Mouse (Mus musculus) gastrocnemius, postnatal 4 days (tissue): ENCODE results near the gene Prepl. TPM values are rescaled to one million over a fixed set of nuclear protein-coding genes. Genes with fewer than 3 reads are reported as not detected.
A peak's percentile ranks its signal among the peaks of the same experiment; 100 is the strongest.

Experiments
- DNase-seq, 2 experiments: peaks; one replicate each; pipeline ENCODE4 v3.0.0; 2021 to 2022; ENCODE audit warnings: low spot score in 2 of 2, mixed read lengths in 2 of 2
- total RNA-seq, 2 experiments: library from RNA; stranded (reverse); gene quantifications; 2 replicates each; pipeline ENCODE4 v1.2.3; 2021

Gene Prepl
- total RNA-seq, 2 experiments from 2014 or later, result 179 to 185 TPM

GRCm38 (mm10) chr17:85024237-85024636 is 65.8 kb downstream of the Prepl start:
- no peak for DNase-seq

DNA sequence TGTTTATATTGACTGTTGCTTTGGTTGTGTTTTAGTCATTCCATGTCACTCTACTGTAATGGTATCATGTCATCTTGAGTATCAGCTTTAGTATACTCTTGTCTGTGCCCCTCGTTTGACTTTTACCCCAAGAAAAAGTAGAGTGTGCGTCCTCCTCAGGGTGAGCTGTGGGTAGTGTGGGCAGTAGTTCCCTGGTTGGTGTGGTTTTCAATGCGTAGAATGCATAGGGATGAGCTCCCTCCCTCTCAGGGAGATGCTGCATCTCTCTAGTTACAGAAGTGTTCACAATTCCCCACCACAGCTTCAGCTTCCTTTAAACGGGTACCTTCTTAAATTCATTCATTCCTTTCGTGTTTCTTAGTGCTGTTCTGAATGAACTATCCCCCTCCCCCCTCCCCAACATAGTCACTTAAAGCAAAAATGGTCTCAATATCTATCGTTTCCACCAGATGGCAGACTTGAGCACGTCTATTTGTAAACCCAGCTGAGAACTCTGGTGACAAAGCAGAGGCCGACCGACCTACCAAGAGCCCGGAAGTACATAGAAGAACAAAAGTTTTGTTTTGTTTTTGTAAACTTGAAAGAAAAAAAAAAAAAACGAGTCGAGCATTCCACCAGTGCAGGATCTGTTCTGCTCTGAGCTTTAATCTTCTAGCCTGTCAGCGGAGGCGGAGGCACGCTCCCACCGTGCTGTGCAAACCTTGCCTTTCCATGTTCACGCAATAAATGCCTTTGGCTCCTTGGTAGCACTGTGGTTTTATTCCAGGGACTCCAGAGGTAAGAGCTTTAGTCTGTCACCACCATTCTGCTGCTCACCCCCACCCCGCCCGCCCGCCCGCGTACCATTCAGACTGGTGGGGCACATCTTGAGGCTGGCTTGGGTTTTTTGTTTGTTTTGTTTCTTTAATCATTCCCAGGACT is 66.5 kb downstream of the Prepl start:
- peak in 1 of 2 experiments; percentile 38 for DNase-seq

DNA sequence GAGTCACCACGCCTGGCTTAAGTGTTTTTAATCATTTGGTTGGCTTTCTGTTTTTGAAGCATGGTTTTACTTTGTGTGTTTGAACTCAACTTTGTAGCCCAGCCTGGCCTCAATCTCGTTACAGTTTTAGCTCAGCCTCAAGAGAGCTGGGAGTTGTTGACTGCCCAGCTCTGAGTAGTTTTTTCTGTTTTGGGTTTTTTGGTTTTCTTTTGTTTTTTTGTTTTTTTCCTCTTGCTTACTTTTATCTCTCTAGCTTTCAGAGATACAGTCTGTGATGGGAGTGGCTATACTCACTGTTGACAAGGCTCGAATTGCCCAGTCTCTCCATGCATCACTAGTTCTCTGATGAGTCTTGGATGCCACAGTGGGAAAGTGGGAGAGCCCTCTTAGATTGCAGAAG is 69.7 kb downstream of the Prepl start:
- no peak for DNase-seq

GRCm38 (mm10) chr17:85018794-85019193 is 71.2 kb downstream of the Prepl start:
- DNase-seq, result no peak

DNA sequence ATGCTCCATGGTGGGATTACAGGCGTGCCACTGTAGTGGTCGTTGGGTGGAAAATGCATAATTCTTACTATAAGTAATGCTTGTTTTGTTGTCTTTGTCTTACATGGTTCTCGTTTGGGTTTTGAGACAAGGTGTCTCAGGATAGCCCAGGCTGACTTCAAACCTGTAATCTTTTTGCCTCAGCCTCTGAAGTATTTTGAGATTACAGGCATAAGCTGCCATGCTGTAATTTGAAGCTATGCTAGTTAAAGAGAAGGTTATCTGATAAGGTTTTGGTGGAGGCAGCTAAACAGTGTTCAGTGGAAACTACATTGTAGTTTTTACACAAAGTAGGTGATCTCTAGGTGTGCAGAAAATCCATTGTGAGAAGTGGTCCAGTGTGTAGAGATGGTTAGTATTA is 71.7 kb downstream of the Prepl start:
- no peak for DNase-seq

- no peak for DNase-seq
Observed at GRCm38 (mm10) chr17:85014632-85015031, 75.4 kb downstream of the Prepl start.

DNA sequence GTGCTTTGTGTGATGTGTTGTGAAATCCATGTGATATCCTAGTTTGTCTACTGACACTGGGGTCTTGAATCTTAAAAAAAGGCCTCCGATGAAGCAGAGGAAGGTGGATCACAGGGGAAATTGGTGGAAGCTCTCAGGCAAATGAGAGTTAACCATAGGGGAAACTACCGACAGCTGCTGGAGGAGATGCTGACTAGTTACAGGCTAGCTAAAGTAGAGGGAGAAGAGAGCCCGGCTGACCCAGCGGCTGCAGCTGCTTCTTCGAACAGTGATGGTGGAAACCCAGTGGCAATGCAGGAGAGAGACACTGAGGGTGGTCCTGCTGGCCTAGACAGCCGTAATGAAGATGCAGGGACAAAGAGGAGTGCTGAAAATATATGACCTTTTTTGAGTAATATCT is 76.6 kb downstream of the Prepl start:
- DNase-seq, result no peak

Other genes starting within 250 kb of the Prepl start
- 100 to 1,000 TPM; 140 to 148 TPM for gene Ppm1b, start 133.5 kb downstream of the Prepl start, total RNA-seq
- under 1 TPM; 0.22 to 0.26 TPM for gene Slc3a1, start 61.9 kb downstream of the Prepl start, total RNA-seq
- gene Camkmt, start 311 bp upstream of the Prepl start, total RNA-seq, result 1 to 10 TPM; 4.8 to 5.2 TPM